Mouse (Mus musculus) lung, embryonic 16.5 days (tissue): ENCODE measurements at regions not wholly inside any gene's neighbourhood (a gene's known extent, or its start where the extent isn't known, plus 50 kb on each side); places are given as distances from the start of the nearest gene placed in this dataset.

Source experiments
- ATAC-seq: fragments of 200-750 bp; cut with Nextera tagmentation; 2 replicates; pipeline ENCODE4 v1.8.0; 2017; ENCODE audit warnings: low read depth, mild to moderate bottlenecking, moderate library complexity
- H3K27ac ChIP-seq: fragments of 300-500 bp; sonication (generic); 2 replicates; pipeline ENCODE4 v1.5.1; 2014; ENCODE audit warnings: mild to moderate bottlenecking, control low read depth, low read length
- H3K27me3 ChIP-seq: fragments of 300-500 bp; sonication (generic); 2 replicates; pipeline ENCODE4 v1.6.1; 2014; ENCODE audit warnings: low read depth, low read length, mixed read lengths; ENCODE audit not compliant: control insufficient read depth, insufficient read depth
- H3K36me3 ChIP-seq: fragments of 300-500 bp; sonication (generic); 2 replicates; pipeline ENCODE4 v1.6.1; 2014; ENCODE audit warnings: low read length; ENCODE audit not compliant: control insufficient read depth, insufficient read depth
- H3K4me1 ChIP-seq: fragments of 300-500 bp; sonication (generic); replicated peaks from 2 replicates; pipeline ENCODE4 v1.6.1; 2014; ENCODE audit warnings: low read length, mixed read lengths; ENCODE audit not compliant: control insufficient read depth, insufficient read depth
- H3K4me2 ChIP-seq: fragments of 300-500 bp; sonication (generic); 2 replicates; pipeline ENCODE4 v1.6.1; 2014; ENCODE audit warnings: low read depth, low read length, control low read depth
- H3K4me3 ChIP-seq: fragments of 300-500 bp; sonication (generic); 2 replicates; pipeline ENCODE4 v1.5.1; 2014; ENCODE audit warnings: mild to moderate bottlenecking, low read length, control low read depth
- H3K9ac ChIP-seq: fragments of 300-500 bp; sonication (generic); 2 replicates; pipeline ENCODE4 v1.6.1; 2014; ENCODE audit warnings: low read length, control low read depth
- H3K9me3 ChIP-seq: fragments of 300-500 bp; sonication (generic); 2 replicates; pipeline ENCODE4 v1.6.1; 2016; ENCODE audit warnings: low read length; ENCODE audit not compliant: control insufficient read depth
- WGBS: fragments of 180-500 bp; shearing (Covaris S2); extraction: QIAGEN DNeasy Blood & Tissue Kit; methylation state at CpG from one replicate; pipeline ENCODE4 v1.1.7; 2014; 5-methylcytosine and 5-hydroxymethylcytosine counted together

- Histone ChIP-seq H3K36me3 (no peaks in the 10 kb centered on the region), H3K27ac (no peak overlapping the region), H3K4me2 (no peak overlapping the region), H3K4me3 (no peak overlapping the region), H3K4me1 (no peaks in the 10 kb centered on the region), H3K9me3 (no peaks in the 10 kb centered on the region), H3K9ac (no peak overlapping the region), H3K27me3 (no peaks in the 10 kb centered on the region)
- no peak for ATAC-seq
- 61% methylated on average over 8 of the region's 8 CpGs for WGBS
These were observed 505.8 kb downstream of the Dok5 start for GRCm38 (mm10) chr2:171237276-171237960.

GRCm38 (mm10) chr2:171232812-171233211 is 501.2 kb downstream of the Dok5 start:
- no peaks in the 10 kb centered on the region for H3K36me3 ChIP-seq
- H3K27ac ChIP-seq, result no peak overlapping the region
- no peak overlapping the region for H3K4me3 ChIP-seq
- H3K9ac ChIP-seq, result no peak overlapping the region
- no peaks in the 10 kb centered on the region for H3K9me3 ChIP-seq
- H3K4me2 ChIP-seq, result no peak overlapping the region
- no peaks in the 10 kb centered on the region for H3K4me1 ChIP-seq
- H3K27me3 ChIP-seq, result no peaks in the 10 kb centered on the region
- no peak for ATAC-seq

- Histone ChIP-seq H3K4me3 (no peak overlapping the region), H3K27ac (no peak overlapping the region), H3K9me3 (no peaks in the 10 kb centered on the region), H3K9ac (no peak overlapping the region), H3K27me3 (no peaks in the 10 kb centered on the region), H3K4me1 (no peaks in the 10 kb centered on the region), H3K4me2 (no peak overlapping the region), H3K36me3 (no peaks in the 10 kb centered on the region)
- 80% methylated on average over 7 of the region's 7 CpGs for WGBS
- ATAC-seq, result no peak
These were observed 499.9 kb downstream of the Dok5 start for GRCm38 (mm10) chr2:171231288-171232050.

GRCm38 (mm10) chr2:171230536-171230935 is 498.9 kb downstream of the Dok5 start:
- Histone ChIP-seq H3K36me3 (no peaks in the 10 kb centered on the region), H3K4me2 (no peak overlapping the region), H3K27ac (no peak overlapping the region), H3K4me1 (no peaks in the 10 kb centered on the region), H3K9ac (no peak overlapping the region), H3K9me3 (no peaks in the 10 kb centered on the region), H3K27me3 (no peaks in the 10 kb centered on the region), H3K4me3 (no peak overlapping the region)
- WGBS, result 74% methylated on average over 12 of the region's 12 CpGs
- no peak for ATAC-seq

GRCm38 (mm10) chr2:171228229-171228628 is 496.6 kb downstream of the Dok5 start:
- Histone ChIP-seq H3K9me3 (no peaks in the 10 kb centered on the region), H3K36me3 (no peaks in the 10 kb centered on the region), H3K27me3 (no peaks in the 10 kb centered on the region), H3K9ac (no peak overlapping the region), H3K4me2 (no peak overlapping the region), H3K27ac (no peak overlapping the region), H3K4me3 (no peak overlapping the region), H3K4me1 (no peaks in the 10 kb centered on the region)
- WGBS, result 56% methylated on average over 3 of the region's 3 CpGs
- no peak for ATAC-seq

GRCm38 (mm10) chr2:171213792-171214191 is 482.2 kb downstream of the Dok5 start:
- H3K27me3 ChIP-seq, result no peaks in the 10 kb centered on the region
- 73% methylated on average over 6 of the region's 6 CpGs for WGBS
- no peak overlapping the region for H3K27ac ChIP-seq
- H3K4me3 ChIP-seq, result no peak overlapping the region
- H3K9me3 ChIP-seq, result no peaks in the 10 kb centered on the region
- H3K36me3 ChIP-seq, result no peaks in the 10 kb centered on the region
- no peak overlapping the region for H3K4me2 ChIP-seq
- H3K4me1 ChIP-seq, result no peaks in the 10 kb centered on the region
- no peak for ATAC-seq
- no peak overlapping the region for H3K9ac ChIP-seq

- no peak for ATAC-seq
- Histone ChIP-seq H3K4me1 (no peaks in the 10 kb centered on the region), H3K27ac (no peak overlapping the region), H3K4me2 (no peak overlapping the region), H3K27me3 (no peaks in the 10 kb centered on the region), H3K9me3 (no peaks in the 10 kb centered on the region), H3K9ac (no peak overlapping the region), H3K4me3 (no peak overlapping the region), H3K36me3 (no peaks in the 10 kb centered on the region)
- WGBS, result 66% methylated on average over 7 of the region's 7 CpGs
These were observed 464.9 kb downstream of the Dok5 start for GRCm38 (mm10) chr2:171196472-171196871.

GRCm38 (mm10) chr2:171192181-171192580 is 460.6 kb downstream of the Dok5 start:
- H3K27ac ChIP-seq, result no peak overlapping the region
- H3K4me1 ChIP-seq, result no peaks in the 10 kb centered on the region
- H3K4me3 ChIP-seq, result no peak overlapping the region
- WGBS, result 77% methylated on average over 5 of the region's 5 CpGs
- H3K9me3 ChIP-seq, result no peaks in the 10 kb centered on the region
- H3K4me2 ChIP-seq, result no peak overlapping the region
- H3K27me3 ChIP-seq, result no peaks in the 10 kb centered on the region
- H3K36me3 ChIP-seq, result no peaks in the 10 kb centered on the region
- no peak overlapping the region for H3K9ac ChIP-seq
- no peak for ATAC-seq
